Comparison of ENCODE assay signal across 10 mouse cellular contexts in the genomic region with DNA sequence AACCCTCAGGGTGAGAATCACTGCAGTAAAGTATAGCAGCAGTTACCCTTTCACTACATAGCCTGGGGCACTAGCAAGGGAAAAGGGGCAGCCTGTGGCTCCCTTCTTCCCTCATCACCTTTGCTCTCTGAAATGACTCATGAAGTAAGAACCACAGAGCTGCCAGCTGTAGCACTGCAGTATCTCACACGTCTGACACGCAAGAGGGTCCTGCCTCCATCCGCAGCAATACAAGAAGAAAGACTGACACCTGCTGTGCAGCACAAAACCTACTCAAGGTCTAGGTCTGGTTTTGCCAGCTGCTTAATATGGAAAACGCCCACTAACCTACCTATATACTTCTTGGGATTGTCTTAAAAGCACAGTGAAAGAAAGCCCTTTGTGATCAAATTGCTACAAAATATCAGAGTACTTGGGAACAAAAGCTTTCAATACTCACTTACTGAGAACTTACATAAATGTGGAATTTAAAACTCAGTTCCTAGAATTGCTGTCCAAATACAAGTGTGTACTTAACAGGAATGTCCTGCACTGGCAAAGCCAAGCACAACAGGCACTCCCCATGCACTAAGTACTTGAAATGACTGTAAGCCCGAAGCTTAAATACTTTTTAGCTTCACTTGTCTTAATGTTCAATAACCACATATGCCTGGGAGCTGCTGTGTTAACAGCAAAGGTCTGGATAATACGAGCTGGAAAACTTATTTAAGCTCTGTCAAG. TPM values are rescaled to one million over a fixed set of nuclear protein-coding genes. Genes with fewer than 3 reads are reported as not detected.
A peak's percentile ranks its signal among the peaks of the same experiment; 100 is the strongest.
DNase-seq lines count a peak whose midpoint lies in the region; ATAC-seq and TF ChIP-seq lines count a peak whose summit lies in the region.
"Had no signal": no experiment of that assay in that cellular context is flagged by ENCODE, and none has a peak within 500 bp of the region (broad histone marks: within the 10 kb centered on the region; RNA-seq: fewer than 3 reads in every experiment).

No protein-coding gene starts in this region.

- peak; percentile 60 for TF ChIP-seq RAD21 in CH12.LX (IDR thresholded peaks at IDR 0.05; ENCODE audit: low read depth, low read length)

- no peak for ATAC-seq in kidney, embryonic 15.5 days (replicated peaks; ENCODE audit: low FRiP score)
- peak; percentile 35; the same call in 1 of the 2 replicates for ATAC-seq in lung, embryonic 16.5 days (ENCODE audit: low read depth)

- no peaks in the 10 kb centered on the region for H3K27me3 ChIP-seq in kidney, embryonic 15.5 days
- H3K27me3 ChIP-seq in CH12.LX (replicated peaks): peaks cover 2% of the 10 kb centered on the region
- H3K27me3 ChIP-seq in lung, embryonic 16.5 days (ENCODE audit: control insufficient read depth, insufficient read depth, low read depth, low read length): no peaks in the 10 kb centered on the region

- peaks cover 15% of the 10 kb centered on the region for H3K4me1 ChIP-seq in kidney, embryonic 15.5 days
- peaks cover 6 to 37% of the 10 kb centered on the region in 2 experiments; a peak in 3 of 4 replicates for H3K4me1 ChIP-seq in CH12.LX (ENCODE audit: control insufficient read depth in 1 of 2, insufficient read depth in 2 of 2)
- peaks cover 32% of the 10 kb centered on the region for H3K4me1 ChIP-seq in lung, embryonic 16.5 days (replicated peaks; ENCODE audit: control insufficient read depth, insufficient read depth, low read length)

- 0 out of 2 replicates have a peak, but pooled peaks cover under 1% of the 10 kb centered on the region for H3K9me3 ChIP-seq in kidney, embryonic 15.5 days (replicated peaks)
- H3K9me3 ChIP-seq in CH12.LX (replicated peaks; ENCODE audit: low read length): no peaks in the 10 kb centered on the region
- no peaks in the 10 kb centered on the region for H3K9me3 ChIP-seq in lung, embryonic 16.5 days (ENCODE audit: control insufficient read depth, low read length)

- peak; percentile 25; the same call in 1 of the 2 replicates for TF ChIP-seq EP300 in CH12.LX (IDR thresholded peaks at IDR 0.05; ENCODE audit: low read length)

- in situ Hi-C loops in CH12.LX (cut with MboI; ENCODE audit: low pct_ligation_motif_present, low pct_unique_long_range_greater_than_20kb, low sequenced_read_pairs): no loop called here

- dilution Hi-C loops in CH12.LX (cut with MboI; ENCODE audit: extremely low pct_ligation_motif_present, extremely low pct_unique_long_range_greater_than_20kb, low sequenced_read_pairs): no loop called here

- no peak for TF ChIP-seq POLR2A in CH12.LX (IDR thresholded peaks at IDR 0.05; ENCODE audit: low read depth, low read length)

- peak; percentile 11 for DNase-seq in embryo, embryonic 11 days
- DNase-seq in embryo, embryonic 10 days (ENCODE audit: low spot score): no peak
- no peak for DNase-seq in kidney, postnatal 10 days
- peak; percentile 58 for DNase-seq in CH12.LX (ENCODE audit: extremely low read depth)
- no peak for DNase-seq in ovary, adult 18-20 months (ENCODE audit: low spot score)
- DNase-seq in cerebellum, adult 8-10 months: no peak
- DNase-seq: cerebellum, postnatal 25 days; gastrocnemius, postnatal 25 days had no signal

- no peak overlapping the region for H3K27ac ChIP-seq in kidney, embryonic 15.5 days
- no peak overlapping the region for H3K27ac ChIP-seq in CH12.LX (ENCODE audit: insufficient read depth, low read depth)
- H3K27ac ChIP-seq in lung, embryonic 16.5 days (ENCODE audit: low read length): peak overlapping the region; percentile 79

- peaks cover 2% of the 10 kb centered on the region for H3K79me2 ChIP-seq in CH12.LX (replicated peaks; ENCODE audit: control insufficient read depth, extremely low read depth, insufficient read depth, poor library complexity, severe bottlenecking)

- peaks cover 4% of the 10 kb centered on the region for H3K36me3 ChIP-seq in kidney, embryonic 15.5 days
- peaks cover 4 to 11% of the 10 kb centered on the region in 2 experiments for H3K36me3 ChIP-seq in CH12.LX (replicated peaks in 1 of 2; ENCODE audit: control insufficient read depth in 1 of 2, insufficient read depth in 1 of 2, low read length in 1 of 2)
- H3K36me3 ChIP-seq in lung, embryonic 16.5 days (ENCODE audit: control insufficient read depth, insufficient read depth, low read length): no peaks in the 10 kb centered on the region

- WGBS in kidney, embryonic 15.5 days: 59% methylated on average over 6 of the region's 6 CpGs
- WGBS in lung, embryonic 16.5 days: 33% methylated on average over 6 of the region's 6 CpGs

- H3K4me3 ChIP-seq in kidney, embryonic 15.5 days (replicated peaks): 0 out of 2 replicates have a peak overlapping the region, but pooled peaks have one; percentile 80
- no peak overlapping the region for H3K4me3 ChIP-seq in CH12.LX (replicated peaks in 1 of 3; ENCODE audit: low read depth in 2 of 3, low read length in 2 of 3, poor library complexity in 1 of 3)
- H3K4me3 ChIP-seq in lung, embryonic 16.5 days (ENCODE audit: low read length): peak overlapping the region; percentile 79

- peak in 1 of 2 experiments; percentile 55; a peak in 2 of 4 replicates for TF ChIP-seq CTCF in CH12.LX (conservative IDR thresholded peaks at IDR 0.05 in 1 of 2, IDR thresholded peaks at IDR 0.05 in 1 of 2; ENCODE audit: low read depth in 2 of 2, low read length in 2 of 2)

- peak overlapping the region; percentile 68; the same call in 1 of the 2 replicates for H3K4me2 ChIP-seq in kidney, embryonic 15.5 days
- peak overlapping the region; percentile 44; the same call in 1 of the 2 replicates for H3K4me2 ChIP-seq in CH12.LX (ENCODE audit: insufficient read depth, low read depth, poor library complexity, severe bottlenecking)
- H3K4me2 ChIP-seq in lung, embryonic 16.5 days (ENCODE audit: low read depth, low read length): peak overlapping the region; percentile 50

- no peak overlapping the region for H3K9ac ChIP-seq in kidney, embryonic 15.5 days
- 0 out of 2 replicates have a peak overlapping the region, but pooled peaks have one; percentile 13 for H3K9ac ChIP-seq in CH12.LX (ENCODE audit: insufficient read depth, low read depth)
- no peak overlapping the region; the same call in 1 of the 2 replicates for H3K9ac ChIP-seq in lung, embryonic 16.5 days (ENCODE audit: low read length)

TF ChIP-seq in CH12.LX, 34 proteins besides CTCF, POLR2A, EP300 and RAD21:
- TF ChIP-seq CHD2 (IDR thresholded peaks at IDR 0.05; ENCODE audit: low read length) (no peak), BHLHE40 (IDR thresholded peaks at IDR 0.05; ENCODE audit: low read depth, low read length) (peak; percentile 59), ETS1 (conservative IDR thresholded peaks at IDR 0.05; ENCODE audit: low read depth, low read length) (peak; percentile 86), MEF2A (IDR thresholded peaks at IDR 0.05; ENCODE audit: borderline replicate concordance, low read depth, low read length) (no peak), HCFC1 (IDR thresholded peaks at IDR 0.05; ENCODE audit: low read depth, low read length) (no peak), ELF1 (IDR thresholded peaks at IDR 0.05; ENCODE audit: low read depth, low read length) (no peak), MAX (IDR thresholded peaks at IDR 0.05; ENCODE audit: low read length) (peak; percentile 35; the same call in 1 of the 2 replicates), TBP (conservative IDR thresholded peaks at IDR 0.05; ENCODE audit: low read depth, low read length) (no peak), MXI1 (IDR thresholded peaks at IDR 0.05; ENCODE audit: low read depth, low read length) (no peak), SIN3A (IDR thresholded peaks at IDR 0.05; ENCODE audit: low read length) (peak; percentile 66; the same call in 1 of the 2 replicates), ZMIZ1 (IDR thresholded peaks at IDR 0.05; ENCODE audit: low read depth, low read length) (no peak), SMC3 (IDR thresholded peaks at IDR 0.05; ENCODE audit: low read depth, low read length) (peak; percentile 47), KAT2A (IDR thresholded peaks at IDR 0.05; ENCODE audit: insufficient replicate concordance, low read length) (no peak)

RNA-seq across cellular contexts. Expression of a gene that starts 2.0 kb away (rescaled TPM):
- polyA plus RNA-seq in kidney, embryonic 15.5 days (2015; fragmentation: Nextera tagmentation; extraction: Ambion mirVana): 105 and 129 TPM in 2 replicates
- 35.2 and 41.6 TPM in 2 replicates for total RNA-seq in CH12.LX (2012; rRNA removed)
- total RNA-seq in CH12.LX (2014; rRNA removed): 69.2 and 80.0 TPM in 2 replicates
- 44.4 and 51.1 TPM in 2 replicates for polyA plus RNA-seq in CH12.LX (2012; ENCODE audit: insufficient read length, low read depth)
- 115 and 117 TPM in 2 replicates for polyA plus RNA-seq in lung, embryonic 16.5 days (2015; fragmentation: Nextera tagmentation; extraction: Ambion mirVana)

Comparison
In these comparisons a context has a peak if more than half of its experiments do, and no peak if none do; other contexts are left out.
1. DNase-seq: peak in embryo, embryonic 11 days (single experiment) and CH12.LX (single experiment); none in embryo, embryonic 10 days (single experiment), kidney, postnatal 10 days (single experiment), ovary, adult 18-20 months (single experiment) and cerebellum, adult 8-10 months (single experiment).
2. H3K4me3 ChIP-seq: peak in kidney, embryonic 15.5 days (single experiment) and lung, embryonic 16.5 days (single experiment); none in CH12.LX (0 of 3).
3. Peak in every context shown above with its lines, with median percentiles within 50 percentile points of each other: H3K4me2 ChIP-seq.